Mouse (Mus musculus) retina, adult 2 months (tissue): ENCODE results near the gene Ccpg1.

Experiments
- DNase-seq: peaks from one replicate; pipeline ENCODE4 v3.0.0-alpha.2; 2012; ENCODE audit warnings: low read depth, low spot score

Ccpg1 gene

DNA sequence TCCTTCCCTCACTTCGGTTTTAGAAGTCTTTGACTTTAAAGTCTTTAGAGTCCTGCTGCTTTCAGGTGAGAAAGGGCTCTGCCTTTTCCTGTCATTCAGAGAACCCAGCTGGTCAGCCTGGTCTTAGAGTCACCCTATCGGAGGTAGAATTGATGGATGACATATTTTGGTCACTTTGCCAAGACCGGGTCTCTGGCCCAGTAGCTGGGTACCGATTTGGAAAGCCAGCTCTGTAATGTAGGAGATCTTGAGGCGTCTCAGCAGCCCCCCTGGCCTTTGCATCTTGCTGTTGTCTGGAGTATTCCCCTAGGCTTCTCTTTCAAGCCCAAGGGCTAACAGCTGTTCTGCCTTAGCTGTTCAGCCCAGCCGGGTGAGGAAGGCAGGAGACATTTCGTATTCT, 60.0 kb downstream of the Ccpg1 start:
- DNase-seq, result no peak

- DNase-seq, result no peak
Observed at GRCm38 (mm10) chr9:73045711-73046110, 60.5 kb downstream of the Ccpg1 start.

GRCm38 (mm10) chr9:73047906-73048305, 62.7 kb downstream of the Ccpg1 start:
- DNase-seq, result no peak

- DNase-seq, result peak; percentile 57
Observed at GRCm38 (mm10) chr9:73048927-73049326, 63.7 kb downstream of the Ccpg1 start.

DNA sequence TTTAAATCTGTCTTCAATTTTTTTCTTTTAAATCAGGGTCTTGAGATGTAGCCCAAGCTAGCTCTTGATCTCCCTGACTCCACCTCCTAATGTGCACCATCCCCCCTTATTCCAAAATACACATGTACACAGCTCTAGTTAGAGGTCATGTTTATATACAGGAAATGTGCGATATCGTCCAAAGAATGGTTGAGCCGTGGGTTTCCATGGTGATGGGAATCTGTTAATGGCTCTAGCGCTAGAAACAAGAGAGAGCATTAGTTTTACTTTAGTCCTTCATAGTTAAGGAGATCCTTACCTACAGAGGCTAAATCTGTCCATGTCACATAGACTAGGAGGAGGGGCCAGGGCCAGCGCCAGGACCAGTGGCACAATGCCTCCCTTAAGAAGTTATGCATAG, 64.6 kb downstream of the Ccpg1 start:
- no peak for DNase-seq

- no peak for DNase-seq
Observed at GRCm38 (mm10) chr9:73050606-73051005, 65.4 kb downstream of the Ccpg1 start.

DNA sequence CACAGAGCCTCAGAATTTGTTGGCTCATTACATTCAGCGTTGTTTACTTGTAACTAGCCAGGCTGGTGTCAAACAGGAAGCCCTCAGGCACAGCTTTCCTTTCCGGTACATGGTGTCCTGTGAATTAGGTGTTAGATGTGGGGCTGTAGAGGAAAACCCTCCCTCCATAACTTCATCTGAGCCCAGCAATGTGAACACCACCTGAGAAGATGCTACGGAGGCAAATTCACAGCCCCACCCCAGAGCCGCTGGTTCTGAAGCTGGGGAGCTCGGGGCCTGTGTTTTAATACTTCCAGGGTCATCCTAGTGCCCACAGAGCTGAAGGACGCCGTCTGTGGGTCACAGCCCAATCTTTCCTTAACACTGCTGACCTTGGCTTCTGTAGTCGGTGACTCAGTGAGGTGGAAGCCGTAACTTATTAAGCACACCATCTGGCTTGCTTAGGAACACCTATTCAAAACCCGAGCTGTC, 70.2 kb downstream of the Ccpg1 start:
- no peak for DNase-seq

DNA sequence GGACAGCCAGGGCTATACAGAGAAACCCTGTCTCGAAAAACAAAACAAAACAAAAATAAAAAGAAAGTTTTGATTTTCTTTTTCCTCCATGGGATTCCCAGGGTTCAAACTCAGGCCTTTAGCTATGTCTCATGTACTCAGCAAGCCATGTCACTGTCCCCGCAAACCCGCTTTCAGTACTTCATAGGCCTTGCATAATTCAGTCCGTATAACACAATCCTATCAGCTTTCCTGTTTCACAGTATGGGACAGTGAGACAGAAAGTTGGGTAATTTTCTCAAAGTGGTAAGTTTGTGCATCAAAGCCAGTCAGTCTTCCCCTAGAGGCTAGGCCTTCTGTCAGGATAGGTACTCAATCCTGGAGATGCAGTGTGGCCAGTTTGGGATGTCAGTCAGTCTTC, 74.0 kb downstream of the Ccpg1 start:
- no peak for DNase-seq

GRCm38 (mm10) chr9:73063621-73064290, 78.5 kb downstream of the Ccpg1 start:
- DNase-seq, result no peak
